Mouse (Mus musculus): Measurements from ENCODE around the gene Syne2.

Syne2 gene

GRCm38 (mm10) chr12:76018640-76019039 is 200.7 kb downstream of the Syne2 start:
- Histone ChIP-seq H3K4me3 (replicated peaks; ENCODE audit: low read length) (no peak overlapping the region), H3K27me3 (ENCODE audit: insufficient read depth, low read length) (0 out of 2 replicates have a peak, but pooled peaks cover 6% of the 10 kb centered on the region), H3K9me3 (ENCODE audit: low read length) (peaks cover 4% of the 10 kb centered on the region; the same call in 1 of the 2 replicates), H3K36me3 (ENCODE audit: insufficient read depth, low read length) (no peaks in the 10 kb centered on the region), H3K4me1 (replicated peaks; ENCODE audit: low read depth, low read length) (peaks cover 28% of the 10 kb centered on the region)
- TF ChIP-seq CTCF (conservative IDR thresholded peaks at IDR 0.05; ENCODE audit: low read length) (no peak), POU5F1 (IDR thresholded peaks at IDR 0.05; ENCODE audit: borderline replicate concordance, low read length) (no peak), NANOG (IDR thresholded peaks at IDR 0.05; ENCODE audit: borderline replicate concordance, low read length) (no peak)

GRCm38 (mm10) chr12:76042301-76042700 is 224.4 kb downstream of the Syne2 start:
- no peak overlapping the region; the same call in 1 of the 2 replicates for H3K4me3 ChIP-seq (replicated peaks; ENCODE audit: low read length)
- no peaks in the 10 kb centered on the region for H3K9me3 ChIP-seq (ENCODE audit: low read length)
- no peaks in the 10 kb centered on the region for H3K27me3 ChIP-seq (ENCODE audit: insufficient read depth, low read length)
- no peak for TF ChIP-seq POU5F1 (IDR thresholded peaks at IDR 0.05; ENCODE audit: borderline replicate concordance, low read length)
- no peak for TF ChIP-seq CTCF (conservative IDR thresholded peaks at IDR 0.05; ENCODE audit: low read length)
- no peak for TF ChIP-seq NANOG (IDR thresholded peaks at IDR 0.05; ENCODE audit: borderline replicate concordance, low read length)
- peaks cover 9% of the 10 kb centered on the region for H3K4me1 ChIP-seq (replicated peaks; ENCODE audit: low read depth, low read length)
- H3K36me3 ChIP-seq (ENCODE audit: insufficient read depth, low read length): no peaks in the 10 kb centered on the region

GRCm38 (mm10) chr12:76046561-76046960 is 228.6 kb downstream of the Syne2 start:
- no peak overlapping the region for H3K4me3 ChIP-seq (replicated peaks; ENCODE audit: low read length)
- no peaks in the 10 kb centered on the region for H3K27me3 ChIP-seq (ENCODE audit: insufficient read depth, low read length)
- no peaks in the 10 kb centered on the region for H3K9me3 ChIP-seq (ENCODE audit: low read length)
- H3K4me1 ChIP-seq (replicated peaks; ENCODE audit: low read depth, low read length): peaks cover 27% of the 10 kb centered on the region
- TF ChIP-seq NANOG (IDR thresholded peaks at IDR 0.05; ENCODE audit: borderline replicate concordance, low read length) (no peak), POU5F1 (IDR thresholded peaks at IDR 0.05; ENCODE audit: borderline replicate concordance, low read length) (no peak), CTCF (conservative IDR thresholded peaks at IDR 0.05; ENCODE audit: low read length) (no peak)
- H3K36me3 ChIP-seq (ENCODE audit: insufficient read depth, low read length): no peaks in the 10 kb centered on the region

GRCm38 (mm10) chr12:76047921-76048320 is 230.0 kb downstream of the Syne2 start:
- no peak for TF ChIP-seq NANOG (IDR thresholded peaks at IDR 0.05; ENCODE audit: borderline replicate concordance, low read length)
- no peak for TF ChIP-seq POU5F1 (IDR thresholded peaks at IDR 0.05; ENCODE audit: borderline replicate concordance, low read length)
- no peak for TF ChIP-seq CTCF (conservative IDR thresholded peaks at IDR 0.05; ENCODE audit: low read length)
- Histone ChIP-seq H3K27me3 (ENCODE audit: insufficient read depth, low read length) (no peaks in the 10 kb centered on the region; the same call in 1 of the 2 replicates), H3K36me3 (ENCODE audit: insufficient read depth, low read length) (no peaks in the 10 kb centered on the region), H3K4me1 (replicated peaks; ENCODE audit: low read depth, low read length) (peaks cover 18% of the 10 kb centered on the region), H3K9me3 (ENCODE audit: low read length) (no peaks in the 10 kb centered on the region), H3K4me3 (replicated peaks; ENCODE audit: low read length) (no peak overlapping the region)

GRCm38 (mm10) chr12:76048672-76049071 is 230.7 kb downstream of the Syne2 start:
- Histone ChIP-seq H3K4me1 (replicated peaks; ENCODE audit: low read depth, low read length) (peaks cover 18% of the 10 kb centered on the region), H3K36me3 (ENCODE audit: insufficient read depth, low read length) (no peaks in the 10 kb centered on the region), H3K9me3 (ENCODE audit: low read length) (no peaks in the 10 kb centered on the region), H3K27me3 (ENCODE audit: insufficient read depth, low read length) (no peaks in the 10 kb centered on the region; the same call in 1 of the 2 replicates), H3K4me3 (replicated peaks; ENCODE audit: low read length) (no peak overlapping the region)
- no peak for TF ChIP-seq CTCF (conservative IDR thresholded peaks at IDR 0.05; ENCODE audit: low read length)
- no peak for TF ChIP-seq POU5F1 (IDR thresholded peaks at IDR 0.05; ENCODE audit: borderline replicate concordance, low read length)
- no peak; the same call in 1 of the 2 replicates for TF ChIP-seq NANOG (IDR thresholded peaks at IDR 0.05; ENCODE audit: borderline replicate concordance, low read length)

- Histone ChIP-seq H3K4me1 (replicated peaks; ENCODE audit: low read depth, low read length) (peaks cover 18% of the 10 kb centered on the region), H3K27me3 (ENCODE audit: insufficient read depth, low read length) (no peaks in the 10 kb centered on the region; the same call in 1 of the 2 replicates), H3K4me3 (replicated peaks; ENCODE audit: low read length) (no peak overlapping the region), H3K9me3 (ENCODE audit: low read length) (no peaks in the 10 kb centered on the region), H3K36me3 (ENCODE audit: insufficient read depth, low read length) (no peaks in the 10 kb centered on the region)
- no peak for TF ChIP-seq NANOG (IDR thresholded peaks at IDR 0.05; ENCODE audit: borderline replicate concordance, low read length)
- TF ChIP-seq POU5F1 (IDR thresholded peaks at IDR 0.05; ENCODE audit: borderline replicate concordance, low read length): no peak
- no peak for TF ChIP-seq CTCF (conservative IDR thresholded peaks at IDR 0.05; ENCODE audit: low read length)
Observed at GRCm38 (mm10) chr12:76049343-76049742, 231.4 kb downstream of the Syne2 start.

- Histone ChIP-seq H3K36me3 (ENCODE audit: insufficient read depth, low read length) (no peaks in the 10 kb centered on the region), H3K4me3 (replicated peaks; ENCODE audit: low read length) (no peak overlapping the region), H3K9me3 (ENCODE audit: low read length) (no peaks in the 10 kb centered on the region)
Observed at GRCm38 (mm10) chr12:76051879-76052278, 233.9 kb downstream of the Syne2 start.

GRCm38 (mm10) chr12:76054653-76055052 is 236.7 kb downstream of the Syne2 start:
- no peaks in the 10 kb centered on the region for H3K36me3 ChIP-seq (ENCODE audit: insufficient read depth, low read length)
- no peaks in the 10 kb centered on the region; the same call in 1 of the 2 replicates for H3K27me3 ChIP-seq (ENCODE audit: insufficient read depth, low read length)
- peaks cover 6% of the 10 kb centered on the region; the same call in 1 of the 2 replicates for H3K4me1 ChIP-seq (replicated peaks; ENCODE audit: low read depth, low read length)
- TF ChIP-seq POU5F1 (IDR thresholded peaks at IDR 0.05; ENCODE audit: borderline replicate concordance, low read length) (no peak), CTCF (conservative IDR thresholded peaks at IDR 0.05; ENCODE audit: low read length) (no peak), NANOG (IDR thresholded peaks at IDR 0.05; ENCODE audit: borderline replicate concordance, low read length) (no peak)
- H3K9me3 ChIP-seq (ENCODE audit: low read length): no peaks in the 10 kb centered on the region
- H3K4me3 ChIP-seq (replicated peaks; ENCODE audit: low read length): no peak overlapping the region

More at GRCm38 (mm10) chr12:76051879-76052278, 233.9 kb downstream of the Syne2 start:
- no peak for TF ChIP-seq POU5F1 (IDR thresholded peaks at IDR 0.05; ENCODE audit: borderline replicate concordance, low read length)
- no peak for TF ChIP-seq NANOG (IDR thresholded peaks at IDR 0.05; ENCODE audit: borderline replicate concordance, low read length)
- TF ChIP-seq CTCF (conservative IDR thresholded peaks at IDR 0.05; ENCODE audit: low read length): no peak
- Histone ChIP-seq H3K4me1 (replicated peaks; ENCODE audit: low read depth, low read length) (peaks cover 18% of the 10 kb centered on the region), H3K27me3 (ENCODE audit: insufficient read depth, low read length) (no peaks in the 10 kb centered on the region; the same call in 1 of the 2 replicates)

GRCm38 (mm10) chr12:76063001-76063400 is 245.1 kb downstream of the Syne2 start:
- Histone ChIP-seq H3K27me3 (ENCODE audit: insufficient read depth, low read length) (no peaks in the 10 kb centered on the region), H3K36me3 (ENCODE audit: insufficient read depth, low read length) (no peaks in the 10 kb centered on the region), H3K9me3 (ENCODE audit: low read length) (no peaks in the 10 kb centered on the region), H3K4me1 (replicated peaks; ENCODE audit: low read depth, low read length) (no peaks in the 10 kb centered on the region; the same call in 1 of the 2 replicates), H3K4me3 (replicated peaks; ENCODE audit: low read length) (no peak overlapping the region)
- TF ChIP-seq NANOG (IDR thresholded peaks at IDR 0.05; ENCODE audit: borderline replicate concordance, low read length): no peak
- TF ChIP-seq POU5F1 (IDR thresholded peaks at IDR 0.05; ENCODE audit: borderline replicate concordance, low read length): no peak
- TF ChIP-seq CTCF (conservative IDR thresholded peaks at IDR 0.05; ENCODE audit: low read length): no peak

Data from E14TG2a.4 (cell line).